Mouse (Mus musculus) brain, embryonic 14.5 days (tissue): ENCODE data around the gene Atp1a1.

Experiments used
- CTCF ChIP-seq: fragments of 200-500 bp; IDR thresholded peaks from 2 replicates; pipeline ENCODE4 v1.5.1; 2012; ENCODE audit warnings: inconsistent platforms, mild to moderate bottlenecking, moderate library complexity, borderline replicate concordance; ENCODE audit not compliant: insufficient read depth, insufficient read length; ENCODE audit errors: extremely low read depth
- POLR2A ChIP-seq: fragments of 200-500 bp; IDR thresholded peaks from 2 replicates; pipeline ENCODE4 v1.6.1; 2012; ENCODE audit warnings: mild to moderate bottlenecking, inconsistent platforms, borderline replicate concordance; ENCODE audit not compliant: poor library complexity, insufficient read depth, insufficient read length, severe bottlenecking; ENCODE audit errors: extremely low read depth

GRCm38 (mm10) chr3:101652967-101653366 lies 48.5 kb upstream of the Atp1a1 start:
- no peak for TF ChIP-seq POLR2A
- TF ChIP-seq CTCF = no peak
